Mouse (Mus musculus): ENCODE results near the gene Sptbn4.
"Not testable (repeated sequence)": the region's sequence is repeated elsewhere in the genome, so short reads cannot be mapped to it uniquely, and the experiment has no call there.

Sptbn4 gene

GRCm38 (mm10) chr7:27447419-27448286 is at the start of gene Sptbn4, which contains the start of gene Blvrb:
Gene Sptbn4 (minus strand): TSS chr7:27447686.
Gene Blvrb (plus strand): TSS chr7:27447978.
- DNase-seq (ENCODE audit: low spot score) = peak; percentile 98

- DNase-seq (ENCODE audit: low spot score) = not testable (repeated sequence)
These were observed 47.3 kb upstream of the Sptbn4 start for GRCm38 (mm10) chr7:27494659-27495367.

GRCm38 (mm10) chr7:27493450-27493849 is 46.0 kb upstream of the Sptbn4 start:
- no peak for DNase-seq (ENCODE audit: low spot score)

GRCm38 (mm10) chr7:27493022-27493421 is 45.5 kb upstream of the Sptbn4 start:
- no peak for DNase-seq (ENCODE audit: low spot score)

GRCm38 (mm10) chr7:27491856-27492255 is 44.4 kb upstream of the Sptbn4 start:
- DNase-seq (ENCODE audit: low spot score) = no peak

GRCm38 (mm10) chr7:27490543-27491329 is 43.2 kb upstream of the Sptbn4 start:
- peak; percentile 95 for DNase-seq (ENCODE audit: low spot score)

GRCm38 (mm10) chr7:27490227-27490542 is 42.7 kb upstream of the Sptbn4 start:
- no peak for DNase-seq (ENCODE audit: low spot score)

GRCm38 (mm10) chr7:27489270-27489869 is 41.9 kb upstream of the Sptbn4 start:
- no peak for DNase-seq (ENCODE audit: low spot score)

GRCm38 (mm10) chr7:27487740-27488268 is 40.3 kb upstream of the Sptbn4 start:
- peak; percentile 87 for DNase-seq (ENCODE audit: low spot score)

GRCm38 (mm10) chr7:27486770-27487697 is 39.5 kb upstream of the Sptbn4 start, which contains the start of gene Sertad1:
Gene Sertad1 (plus strand): TSS chr7:27486910.
- peak; percentile 100 for DNase-seq (ENCODE audit: low spot score)

GRCm38 (mm10) chr7:27486102-27486769 is 38.8 kb upstream of the Sptbn4 start:
- no peak for DNase-seq (ENCODE audit: low spot score)

GRCm38 (mm10) chr7:27483860-27484259 is 36.4 kb upstream of the Sptbn4 start:
- no peak for DNase-seq (ENCODE audit: low spot score)

- DNase-seq (ENCODE audit: low spot score) = peak; percentile 93
These were observed 34.1 kb upstream of the Sptbn4 start for GRCm38 (mm10) chr7:27481627-27481969.

- DNase-seq (ENCODE audit: low spot score) = no peak
These were observed 33.6 kb upstream of the Sptbn4 start for GRCm38 (mm10) chr7:27480927-27481626.

GRCm38 (mm10) chr7:27480506-27480905 is 33.0 kb upstream of the Sptbn4 start:
- no peak for DNase-seq (ENCODE audit: low spot score)

GRCm38 (mm10) chr7:27479750-27480149 is 32.3 kb upstream of the Sptbn4 start:
- DNase-seq (ENCODE audit: low spot score) = no peak

GRCm38 (mm10) chr7:27478561-27478960 is 31.1 kb upstream of the Sptbn4 start:
- DNase-seq (ENCODE audit: low spot score) = no peak

- DNase-seq (ENCODE audit: low spot score) = no peak
These were observed 28.7 kb upstream of the Sptbn4 start for GRCm38 (mm10) chr7:27476098-27476635.

GRCm38 (mm10) chr7:27475596-27475995 is 28.1 kb upstream of the Sptbn4 start:
- no peak for DNase-seq (ENCODE audit: low spot score)

Measured in testis, postnatal 10 days (tissue).